Mouse (Mus musculus) heart, postnatal 0 days (tissue): ENCODE data around the gene Tbc1d16.

Experiments used
- CTCF ChIP-seq: IDR thresholded peaks from 2 replicates; pipeline ENCODE4 v1.5.1; 2016; ENCODE audit warnings: antibody characterized with exemption, control low read depth, low read depth
- EP300 ChIP-seq: IDR thresholded peaks from 2 replicates; pipeline ENCODE4 v1.6.1; 2016; ENCODE audit warnings: antibody characterized with exemption, low read depth

DNA sequence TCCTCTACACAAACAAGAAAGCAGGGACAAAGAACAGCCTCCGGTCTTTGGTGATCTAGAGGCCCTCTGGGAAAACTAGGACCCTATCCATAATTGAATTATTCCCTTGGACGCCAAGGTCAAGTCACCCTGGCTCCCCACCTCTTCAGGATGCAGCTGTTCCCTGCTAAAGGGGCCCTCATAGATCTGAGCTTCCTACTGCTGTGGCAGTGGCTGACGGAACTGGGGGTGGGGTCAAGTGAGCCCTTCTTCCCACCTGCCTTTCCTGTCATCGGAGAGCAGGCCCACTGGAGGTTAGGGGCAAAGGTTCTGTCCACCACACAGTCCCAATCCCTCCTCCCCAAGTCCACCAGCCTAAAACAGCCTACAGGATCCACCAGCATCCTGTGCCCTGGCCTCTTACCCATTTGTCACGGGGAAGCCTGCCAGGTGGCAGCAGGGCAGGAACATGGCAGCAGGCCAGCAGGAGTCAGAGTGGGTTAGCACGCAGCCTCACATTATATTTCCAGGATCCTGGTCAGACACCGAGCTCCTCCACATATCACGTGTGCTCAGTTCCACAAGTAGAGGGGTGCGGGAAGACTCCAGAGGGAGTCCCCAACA lies 12.3 kb downstream of the Tbc1d16 start:
- TF ChIP-seq EP300 (no peak; the same call in 1 of the 2 replicates), CTCF (no peak)
